Mouse (Mus musculus): ENCODE measurements around the gene Rpusd1.

Rpusd1 gene

DNA sequence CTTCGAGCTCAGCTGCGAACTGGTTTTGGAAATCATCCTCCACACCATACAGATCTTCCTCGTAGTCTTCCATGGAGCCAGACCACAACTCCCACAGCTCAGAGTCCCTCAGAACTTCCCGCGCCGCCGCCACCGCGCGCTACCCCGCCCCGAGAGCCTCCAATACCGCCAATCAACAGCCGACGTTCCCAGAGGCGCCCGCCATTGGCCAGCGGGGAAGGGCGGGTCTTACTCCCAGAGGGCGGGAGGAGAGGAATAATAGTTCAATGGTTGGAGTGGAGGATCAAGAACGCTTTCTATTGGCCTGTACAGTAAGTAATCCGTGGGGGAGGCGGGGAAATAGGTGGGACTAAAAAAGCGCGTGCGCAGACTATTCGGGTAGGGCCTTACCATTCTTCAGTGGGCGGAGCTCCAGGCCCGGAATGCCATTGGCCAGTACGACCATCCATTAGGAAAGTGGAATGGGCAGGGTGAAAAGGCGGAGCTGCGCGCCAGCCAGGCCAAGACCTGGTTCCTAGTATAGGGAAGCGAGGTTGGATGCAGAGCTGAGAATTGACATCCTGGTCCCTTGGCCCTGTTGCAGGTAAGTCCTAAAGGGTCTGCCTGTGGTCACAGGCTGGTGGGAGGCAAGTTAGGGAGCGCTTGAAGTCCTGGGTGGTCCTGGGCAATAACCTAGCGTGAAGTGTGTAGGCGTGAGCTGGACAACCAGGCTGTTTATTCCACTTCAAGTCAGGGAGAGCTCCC is at the start of gene Rpusd1, which contains the start of gene Chtf18:
Rpusd1 (plus strand) TSS at position 406 of the 744 bp plus-strand sequence.
Chtf18 (minus strand) TSS at position 155 of the 744 bp plus-strand sequence.
- peak; percentile 97 for DNase-seq (ENCODE audit: extremely low read depth, insufficient read length, low spot score)

DNA sequence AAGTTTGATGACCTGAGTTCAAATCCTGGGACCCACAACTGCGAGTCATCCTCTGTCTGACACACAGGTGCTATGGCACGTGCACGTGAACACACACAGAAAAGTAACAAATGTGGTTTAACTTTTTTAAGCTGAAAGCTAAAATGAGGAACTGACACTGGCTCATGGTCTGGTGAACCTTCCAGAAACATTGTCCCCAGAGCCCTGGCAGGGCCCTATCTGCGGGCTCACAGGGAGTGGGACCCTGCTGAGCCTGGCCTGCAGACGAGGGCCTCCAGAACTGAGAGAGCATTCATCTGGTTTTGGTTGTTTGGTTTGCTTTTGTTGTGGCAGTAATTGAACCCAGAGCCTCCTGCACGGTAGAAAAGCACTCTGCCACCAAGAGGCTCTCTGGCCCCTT is 49.5 kb upstream of the Rpusd1 start:
- DNase-seq (ENCODE audit: extremely low read depth, insufficient read length, low spot score), result no peak

- DNase-seq (ENCODE audit: extremely low read depth, insufficient read length, low spot score), result no peak
These were observed 47.7 kb upstream of the Rpusd1 start for GRCm38 (mm10) chr17:25679818-25680217.

GRCm38 (mm10) chr17:25681636-25682035 is 45.8 kb upstream of the Rpusd1 start:
- DNase-seq (ENCODE audit: extremely low read depth, insufficient read length, low spot score), result no peak

DNA sequence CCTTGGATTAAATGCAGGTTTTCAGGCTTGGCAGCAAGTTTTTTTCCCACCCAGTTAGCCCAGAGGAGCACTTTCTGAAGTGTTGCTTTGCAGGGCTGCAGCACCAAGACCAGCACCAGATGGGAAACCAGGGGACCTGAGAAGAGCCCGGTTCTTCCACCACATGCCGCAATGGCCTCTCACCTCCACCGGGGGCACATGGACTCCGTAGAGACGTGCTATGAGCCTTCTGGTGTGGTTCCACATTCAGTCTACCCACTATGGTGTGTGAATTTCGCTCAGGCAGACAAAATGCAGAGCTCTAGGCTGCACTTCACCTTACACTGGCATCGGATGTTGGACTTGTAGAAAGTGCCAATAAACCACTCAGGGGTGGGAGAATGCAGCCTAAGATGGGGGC is 41.1 kb upstream of the Rpusd1 start:
- DNase-seq (ENCODE audit: extremely low read depth, insufficient read length, low spot score), result no peak

DNA sequence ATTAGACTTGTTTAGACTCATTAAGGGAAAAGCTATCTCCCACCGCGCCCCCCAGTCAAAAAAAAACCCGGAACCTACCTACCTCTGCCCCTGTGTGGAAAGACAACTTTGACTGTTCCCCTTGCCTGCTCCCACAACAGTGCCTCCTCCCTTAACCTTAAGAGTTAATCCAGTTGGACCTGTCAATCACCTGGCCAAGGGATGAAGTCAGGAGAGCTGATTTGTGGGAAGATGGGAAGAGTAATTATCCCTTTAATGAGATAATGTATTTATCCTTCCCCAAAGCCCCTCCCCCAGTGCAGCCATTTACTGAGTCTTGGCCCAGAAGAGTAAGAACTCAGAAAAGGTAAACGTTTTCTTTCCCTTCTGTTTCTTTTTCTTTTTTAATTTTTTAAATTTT is 38.5 kb upstream of the Rpusd1 start:
- DNase-seq (ENCODE audit: extremely low read depth, insufficient read length, low spot score), result no peak

- no peak for DNase-seq (ENCODE audit: extremely low read depth, insufficient read length, low spot score)
These were observed 31.2 kb upstream of the Rpusd1 start for GRCm38 (mm10) chr17:25696263-25696662.

DNA sequence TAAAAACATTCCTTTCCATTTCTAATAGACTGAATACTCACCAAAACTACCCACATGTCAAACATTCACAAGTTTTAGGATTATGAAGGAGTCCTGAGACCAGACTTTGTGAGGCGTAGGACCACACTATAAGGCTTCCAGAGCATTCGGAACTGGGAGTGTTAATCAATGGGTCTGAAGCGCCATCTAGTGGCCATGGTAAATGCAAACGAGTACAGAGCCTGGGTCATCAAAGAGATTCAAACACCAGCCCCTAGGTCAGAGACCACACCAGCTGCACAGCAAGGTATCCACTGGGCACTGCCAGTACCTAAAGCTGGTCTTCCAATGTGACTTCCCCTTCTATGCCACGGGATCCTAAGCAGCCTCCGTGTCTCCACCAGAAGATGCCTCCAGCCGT is 29.0 kb upstream of the Rpusd1 start:
- no peak for DNase-seq (ENCODE audit: extremely low read depth, insufficient read length, low spot score)

GRCm38 (mm10) chr17:25700863-25701496 is 26.5 kb upstream of the Rpusd1 start:
- DNase-seq (ENCODE audit: extremely low read depth, insufficient read length, low spot score), result no peak

DNA sequence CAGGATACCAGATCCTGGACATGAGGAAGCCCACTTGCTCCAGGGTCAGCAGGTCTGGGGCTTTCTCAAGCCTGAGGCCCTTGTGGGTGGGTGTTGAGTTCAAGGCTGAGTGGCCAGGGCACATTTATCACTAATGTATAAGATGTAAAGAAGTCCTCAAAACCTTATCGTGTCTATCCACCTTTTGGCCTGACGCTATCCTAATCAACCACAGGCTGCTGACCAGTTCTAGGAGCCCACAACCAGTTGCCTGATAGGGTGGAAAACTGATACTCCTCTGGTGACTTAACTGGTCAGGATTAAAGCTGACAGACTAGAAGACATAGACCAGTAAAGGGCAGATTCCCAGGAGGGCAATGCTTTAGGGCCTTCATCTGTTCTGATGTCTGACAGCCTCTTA is 17.5 kb upstream of the Rpusd1 start:
- no peak for DNase-seq (ENCODE audit: extremely low read depth, insufficient read length, low spot score)

DNA sequence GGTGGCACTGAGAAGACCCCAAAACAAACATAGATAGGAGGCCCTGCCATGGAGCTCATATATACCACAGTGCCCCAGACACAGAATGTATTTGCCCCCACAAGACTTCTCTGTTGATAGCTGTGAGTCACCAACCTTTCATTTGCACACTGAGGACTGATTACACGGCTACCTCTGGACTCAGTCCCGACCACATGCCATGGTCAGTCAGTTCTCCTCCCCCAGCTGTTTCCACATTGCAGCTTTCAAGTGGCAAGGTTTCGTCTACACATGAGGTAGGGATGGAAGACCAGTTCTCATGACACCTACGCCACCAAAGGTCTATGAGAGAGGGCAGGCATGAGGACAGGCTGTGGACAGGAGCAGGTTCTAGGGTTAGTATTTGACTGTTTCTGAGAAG is 16.3 kb upstream of the Rpusd1 start:
- DNase-seq (ENCODE audit: extremely low read depth, insufficient read length, low spot score), result no peak

- no peak for DNase-seq (ENCODE audit: extremely low read depth, insufficient read length, low spot score)
These were observed 11.8 kb upstream of the Rpusd1 start for GRCm38 (mm10) chr17:25715627-25716026.

GRCm38 (mm10) chr17:25716130-25716529 is 11.3 kb upstream of the Rpusd1 start:
- DNase-seq (ENCODE audit: extremely low read depth, insufficient read length, low spot score), result no peak

- DNase-seq (ENCODE audit: extremely low read depth, insufficient read length, low spot score), result no peak
These were observed 10.5 kb upstream of the Rpusd1 start, which contains the start of gene Gng13 for GRCm38 (mm10) chr17:25716711-25717637. TSS of gene Gng13 (plus strand) at chr17:25717171.

GRCm38 (mm10) chr17:25717691-25718090 is 9.8 kb upstream of the Rpusd1 start:
- no peak for DNase-seq (ENCODE audit: extremely low read depth, insufficient read length, low spot score)

- DNase-seq (ENCODE audit: extremely low read depth, insufficient read length, low spot score), result no peak
These were observed 6.0 kb upstream of the Rpusd1 start for GRCm38 (mm10) chr17:25721476-25721875.

DNA sequence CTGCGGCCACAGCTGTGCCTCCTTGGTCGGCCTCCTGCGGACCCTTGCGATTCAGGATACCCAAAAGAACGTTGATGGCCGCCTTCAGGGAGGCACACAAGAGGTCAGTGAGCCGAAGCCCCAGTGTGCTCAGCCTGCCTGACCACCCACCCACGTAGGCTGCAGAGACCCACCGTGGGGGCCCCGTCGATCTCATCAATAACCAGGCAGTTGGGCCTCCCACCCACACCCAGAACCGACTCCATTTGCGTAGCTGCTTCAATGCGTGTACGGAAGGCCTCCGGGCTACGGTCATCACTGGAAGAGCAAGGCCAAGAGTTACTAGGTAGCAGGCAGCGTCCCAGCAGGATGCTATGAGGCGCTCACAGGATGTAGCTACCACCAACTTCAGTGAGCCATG is 4.0 kb upstream of the Rpusd1 start:
- DNase-seq (ENCODE audit: extremely low read depth, insufficient read length, low spot score), result no peak

DNA sequence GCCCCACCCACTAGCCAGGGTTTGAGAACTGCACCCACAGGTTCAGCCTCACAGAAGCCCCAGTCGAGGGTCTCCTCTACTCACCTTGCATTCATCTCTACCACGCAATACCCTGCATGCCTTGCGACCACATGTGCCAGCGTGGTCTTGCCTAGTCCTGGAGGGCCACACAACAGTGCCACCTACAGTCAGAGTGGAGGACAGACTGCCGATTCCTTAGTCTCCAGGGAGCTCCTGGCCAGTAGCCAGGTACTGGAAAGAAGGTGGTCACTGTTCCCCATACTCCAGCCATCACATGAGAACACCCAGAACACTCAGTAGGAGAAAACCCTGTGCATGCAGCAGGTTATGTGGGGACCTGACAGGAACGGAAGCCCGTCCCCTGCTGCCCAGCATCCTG is 3.6 kb upstream of the Rpusd1 start:
- DNase-seq (ENCODE audit: extremely low read depth, insufficient read length, low spot score), result no peak

GRCm38 (mm10) chr17:25725264-25725663 is 2.2 kb upstream of the Rpusd1 start:
- DNase-seq (ENCODE audit: extremely low read depth, insufficient read length, low spot score), result no peak

DNA sequence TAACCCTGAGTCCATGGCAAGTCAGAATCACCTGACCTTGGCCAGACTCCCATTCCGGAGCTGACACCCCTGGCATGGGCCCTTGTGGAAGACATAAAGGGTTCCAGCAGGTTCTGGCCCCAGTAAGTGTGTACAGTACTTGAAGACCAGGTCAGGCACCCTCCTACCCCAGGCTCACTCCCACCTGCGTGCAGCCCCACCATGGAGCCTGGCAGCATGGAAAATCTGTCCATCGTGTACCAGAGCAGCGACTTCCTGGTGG is 470 bp downstream of the Rpusd1 start:
- no peak for DNase-seq (ENCODE audit: extremely low read depth, insufficient read length, low spot score)

DNA sequence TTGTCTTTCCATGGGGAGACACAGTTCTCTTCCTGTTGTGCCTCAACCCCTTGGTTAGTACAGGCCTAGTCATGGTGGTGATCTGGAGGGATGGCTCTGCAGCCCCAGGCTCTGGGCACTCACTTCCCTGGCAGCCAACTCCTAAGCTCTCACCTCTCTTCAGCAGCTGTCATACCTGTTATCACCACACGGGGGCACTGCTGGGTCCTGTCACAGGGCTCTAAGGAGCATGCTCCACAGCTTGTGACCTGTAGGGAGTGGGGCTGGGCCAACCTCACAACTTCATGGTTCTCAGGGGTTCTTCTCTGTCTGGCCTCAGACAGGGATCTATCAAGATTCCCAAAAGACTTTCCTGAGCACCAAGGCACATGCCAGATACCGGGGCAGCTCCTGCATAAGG is 4.6 kb downstream of the Rpusd1 start:
- peak; percentile 57 for DNase-seq (ENCODE audit: extremely low read depth, insufficient read length, low spot score)
